Mouse (Mus musculus): ENCODE results near the gene Tmem174.

Gene Tmem174

DNA sequence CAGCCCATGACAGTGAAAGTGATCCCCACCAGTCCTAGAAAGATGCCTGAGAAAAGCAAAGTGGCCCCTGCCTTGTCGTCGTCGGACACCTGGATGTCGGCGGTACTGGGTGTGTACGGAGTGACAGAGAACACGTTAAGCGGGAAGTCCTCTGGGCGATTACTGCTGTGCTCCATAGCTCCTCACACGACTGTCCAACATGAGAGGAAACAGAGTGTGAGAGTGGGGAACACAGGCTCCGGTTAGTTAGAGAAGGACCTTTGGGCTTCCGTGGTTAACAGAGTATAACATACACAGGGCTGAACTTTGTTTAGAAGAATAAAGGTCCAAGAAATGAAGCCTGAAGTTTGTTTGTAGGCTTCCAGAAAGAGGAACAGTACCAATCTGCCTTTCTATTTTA lies at the start of gene Tmem174:
Gene Tmem174 (minus strand): TSS at position 266 of the 400 bp plus-strand sequence.
- DNase-seq: no peak

DNA sequence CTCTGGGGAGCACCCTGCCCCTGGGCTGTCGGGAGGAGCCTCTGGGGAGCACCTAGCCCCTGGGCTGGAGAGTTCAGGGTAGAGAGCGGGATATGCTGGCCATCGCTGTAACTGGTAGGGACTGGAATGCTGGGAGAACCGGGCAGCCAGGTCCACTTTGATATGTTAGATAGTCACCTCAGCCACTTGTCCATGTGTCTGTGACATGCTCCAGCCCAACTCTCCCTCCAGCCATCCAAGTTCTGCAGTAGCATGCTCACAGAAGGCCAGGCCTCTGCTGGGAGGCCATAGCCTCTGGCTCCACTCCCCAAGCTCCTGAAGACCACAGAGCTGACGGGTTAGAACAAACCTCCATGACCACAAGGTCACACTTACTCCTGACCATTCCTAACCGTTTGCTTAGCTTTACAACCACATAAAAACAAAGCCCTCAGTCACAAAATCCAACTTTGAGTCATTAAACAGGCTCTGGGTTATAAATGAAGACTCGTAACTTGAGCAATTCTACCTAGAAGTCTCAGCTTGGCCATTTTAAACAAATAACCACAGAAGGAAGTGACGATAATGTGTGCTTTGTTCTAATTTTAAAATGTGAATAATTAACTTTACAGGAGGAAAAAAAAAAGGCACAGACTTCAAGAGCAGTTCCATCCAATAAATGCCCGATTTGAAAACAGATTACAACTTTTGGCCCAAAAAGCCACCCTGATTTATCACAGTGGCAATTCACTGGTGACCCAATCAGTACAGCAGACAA lies 47.1 kb upstream of the Tmem174 start:
- no peak for DNase-seq

DNA sequence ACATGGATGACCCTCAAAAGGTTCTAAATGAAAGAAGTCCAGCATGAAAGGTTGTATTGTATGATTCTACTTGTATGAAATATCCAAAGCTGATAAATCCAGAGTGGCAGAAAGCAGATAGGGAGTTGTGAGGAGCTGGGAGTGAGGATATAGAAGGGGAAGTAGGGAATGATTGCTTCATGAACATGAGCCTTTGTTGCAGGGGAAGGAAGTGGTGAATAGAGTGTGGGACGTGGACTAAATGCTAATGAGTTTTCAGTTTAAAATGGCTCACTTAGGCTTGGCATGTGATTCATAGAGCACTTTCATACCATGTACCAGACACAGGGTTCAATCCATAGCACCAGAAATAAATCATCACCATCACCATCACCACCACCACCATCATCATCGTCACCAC lies 46.2 kb upstream of the Tmem174 start:
- DNase-seq: no peak

DNA sequence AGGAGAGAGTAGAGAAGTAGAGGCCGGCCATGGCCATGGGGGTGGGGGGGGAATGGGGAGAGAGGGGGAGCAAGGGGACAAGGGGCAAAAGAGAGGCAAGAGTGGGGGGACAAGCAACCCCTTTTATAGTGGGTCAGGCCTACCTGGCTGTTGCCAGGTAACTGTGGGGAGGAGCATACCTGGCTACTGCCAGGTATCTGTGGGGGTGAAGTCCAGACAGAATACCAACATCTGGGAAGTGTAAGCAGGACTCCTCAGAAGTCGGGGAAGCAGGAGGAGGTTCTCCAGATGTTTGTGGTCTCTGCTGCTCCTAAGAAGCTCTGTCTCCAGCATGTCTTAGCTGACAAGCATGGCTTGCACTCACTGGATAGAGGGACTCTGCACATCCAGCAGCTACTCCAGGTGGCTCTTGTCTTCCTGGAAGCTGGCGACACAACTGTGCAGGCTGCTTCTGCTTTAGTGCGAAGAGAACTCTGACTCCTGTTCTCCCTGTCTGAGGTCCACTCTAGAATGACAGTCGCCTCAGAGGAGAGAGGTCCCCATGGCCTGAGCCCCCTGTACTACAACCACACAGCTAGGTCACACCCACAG lies 43.4 kb upstream of the Tmem174 start:
- no peak for DNase-seq

DNA sequence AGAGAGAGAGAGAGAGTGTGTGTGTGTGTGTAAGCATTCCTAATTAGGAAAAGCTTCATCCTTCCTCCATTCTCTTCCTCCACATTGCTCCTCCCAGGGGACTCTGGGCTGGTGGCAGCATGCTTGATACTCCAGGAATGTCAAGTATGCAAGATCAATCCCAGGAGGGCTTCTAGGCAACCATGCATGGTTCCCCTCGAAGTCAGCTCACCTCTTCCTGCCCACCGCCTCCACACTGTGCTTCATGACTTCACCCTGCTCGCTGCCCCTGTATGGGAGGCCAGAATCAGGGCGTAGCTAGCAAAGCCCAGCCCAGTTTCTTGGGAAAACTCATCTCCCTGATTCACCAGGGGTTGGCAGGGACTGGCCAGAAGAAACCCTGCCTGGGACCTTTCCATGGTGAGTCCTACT lies 42.4 kb upstream of the Tmem174 start:
- no peak for DNase-seq

DNA sequence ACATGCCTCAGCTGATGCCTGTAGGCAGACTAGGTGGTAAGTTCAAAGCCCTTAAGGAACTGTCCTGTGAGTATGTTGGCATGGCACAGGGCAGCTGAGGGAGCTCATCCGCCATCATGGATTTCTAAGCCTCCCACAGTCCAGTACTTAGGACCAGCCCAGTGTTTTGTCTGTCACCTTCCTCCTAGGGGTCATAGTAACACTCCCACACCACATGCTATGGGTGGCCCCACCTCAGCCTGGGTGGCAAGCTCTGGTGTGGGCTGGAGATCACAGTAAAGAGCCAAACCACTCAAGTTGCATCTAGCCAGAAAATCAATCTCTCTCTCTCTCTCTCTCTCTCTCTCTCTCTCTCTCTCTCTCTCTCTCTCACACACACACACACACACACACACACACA lies 42.0 kb upstream of the Tmem174 start:
- no peak for DNase-seq

DNA sequence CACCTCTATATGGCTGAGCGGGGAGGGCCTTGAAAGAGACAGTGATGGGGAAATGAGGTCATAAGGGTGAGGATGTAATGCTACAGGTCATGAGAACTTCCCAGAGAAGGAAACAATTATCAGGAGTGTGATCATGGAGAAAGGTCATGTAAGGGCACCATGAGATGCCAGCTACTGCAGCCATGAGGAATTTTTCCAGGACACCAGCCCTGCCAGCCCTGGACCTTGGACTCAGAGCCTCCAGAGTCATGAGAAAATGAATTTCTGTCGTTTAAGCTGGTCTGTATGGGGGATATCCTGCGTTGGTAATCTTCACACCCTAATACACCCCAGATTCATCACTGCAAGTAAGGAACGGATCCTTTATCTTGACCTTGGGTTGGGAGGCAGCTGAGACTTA lies 36.7 kb upstream of the Tmem174 start:
- no peak for DNase-seq

DNA sequence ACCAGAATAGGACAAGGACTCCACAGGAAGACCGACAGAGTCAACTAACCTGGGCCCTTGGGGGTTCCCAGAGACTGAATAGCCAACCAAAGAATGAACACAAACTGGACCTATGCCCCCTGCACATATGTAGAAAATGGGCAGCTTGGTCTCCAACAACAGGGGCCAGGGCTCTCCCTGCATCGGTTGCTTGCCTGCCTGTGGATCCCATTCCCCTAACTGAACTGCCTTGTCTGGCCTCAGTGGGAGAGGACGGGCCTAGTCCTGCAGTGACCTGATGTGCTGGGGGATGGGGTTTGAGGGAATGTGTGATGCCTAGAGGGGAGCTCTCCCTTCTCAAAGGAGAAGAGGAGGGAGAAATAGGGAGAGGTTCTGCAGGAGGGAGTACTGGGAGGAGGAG lies 32.1 kb upstream of the Tmem174 start:
- DNase-seq: no peak

DNA sequence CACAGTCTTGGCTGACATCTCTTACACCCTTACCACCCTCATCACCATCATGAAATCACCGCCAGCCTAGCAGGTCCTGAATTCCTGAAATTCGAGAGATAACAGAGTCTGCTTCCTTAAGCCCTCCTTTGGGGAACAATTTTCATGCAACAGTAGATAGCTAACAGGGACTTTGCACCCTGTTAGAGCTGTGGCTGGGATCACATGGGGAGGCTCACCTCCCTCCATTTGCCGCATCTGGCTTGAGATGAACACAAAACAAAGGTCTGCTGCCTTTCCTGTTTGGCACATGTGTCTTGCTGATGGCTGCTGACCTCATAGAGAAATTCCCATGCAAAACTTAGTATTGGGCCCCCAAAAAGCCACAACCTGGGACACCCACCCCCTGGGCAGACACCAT lies 30.1 kb upstream of the Tmem174 start:
- DNase-seq: no peak

DNA sequence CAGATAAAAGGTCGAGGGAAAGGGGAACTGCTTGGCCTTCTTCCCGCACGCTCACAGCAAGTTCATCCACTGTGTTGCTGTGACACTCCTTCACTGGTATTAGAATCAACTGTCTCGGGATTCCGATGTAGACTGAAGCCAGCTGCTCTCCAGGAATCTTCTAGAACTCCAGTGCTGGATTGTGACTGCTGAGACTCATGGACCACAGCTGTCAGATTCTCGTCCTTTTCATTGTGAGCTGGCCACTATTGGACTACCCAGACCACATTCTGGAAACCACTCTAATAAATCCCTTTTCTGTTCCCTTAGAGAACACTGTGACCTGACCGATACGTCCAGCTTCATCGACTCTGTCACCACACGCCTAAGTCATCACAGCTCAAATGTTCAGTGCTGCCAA lies 28.0 kb upstream of the Tmem174 start:
- no peak for DNase-seq

DNA sequence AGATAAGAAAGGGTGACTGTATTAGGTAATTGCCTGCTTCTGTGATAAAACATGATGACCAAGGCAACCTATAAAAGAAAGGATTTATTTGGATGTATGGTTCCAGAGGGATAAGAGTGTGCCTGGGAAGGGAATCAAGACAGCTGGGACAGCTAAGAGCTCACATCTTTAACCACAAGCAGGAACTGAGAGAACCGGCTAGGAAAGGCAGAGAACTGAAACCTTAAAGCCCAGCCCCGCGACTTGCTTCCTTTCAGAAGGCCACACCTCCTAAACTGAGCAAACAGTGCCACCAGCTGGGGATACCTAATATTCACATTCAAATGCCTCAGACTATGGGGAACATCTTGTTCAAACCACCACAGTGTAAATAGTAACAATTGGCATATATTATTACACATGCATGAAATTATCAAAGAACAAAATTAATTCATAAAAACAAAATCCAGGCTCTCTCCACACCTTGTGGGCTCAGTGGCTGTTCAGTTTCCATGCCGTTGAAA lies 25.0 kb upstream of the Tmem174 start:
- no peak for DNase-seq

DNA sequence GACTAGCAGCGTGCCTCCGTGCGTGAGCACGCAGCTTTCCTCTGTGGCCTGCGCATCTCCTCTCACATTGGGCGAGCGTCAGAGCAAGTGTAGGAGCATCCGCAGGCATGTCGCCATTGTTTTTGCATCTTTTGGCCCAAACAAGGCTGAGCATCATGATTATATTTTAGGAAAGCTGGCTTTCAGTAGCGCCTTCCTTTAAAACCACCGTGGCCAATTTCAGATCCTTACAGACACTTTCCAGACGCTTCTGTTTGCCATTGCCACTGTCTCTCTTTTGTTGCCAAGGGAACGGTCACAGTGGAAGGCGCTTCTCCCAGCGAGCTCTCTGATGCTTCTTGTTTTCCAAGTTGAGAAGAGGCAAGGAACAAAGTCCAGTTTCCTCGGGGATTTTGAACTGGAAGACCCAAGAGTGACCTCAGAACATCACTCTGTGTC lies 18.8 kb upstream of the Tmem174 start:
- no peak for DNase-seq

DNA sequence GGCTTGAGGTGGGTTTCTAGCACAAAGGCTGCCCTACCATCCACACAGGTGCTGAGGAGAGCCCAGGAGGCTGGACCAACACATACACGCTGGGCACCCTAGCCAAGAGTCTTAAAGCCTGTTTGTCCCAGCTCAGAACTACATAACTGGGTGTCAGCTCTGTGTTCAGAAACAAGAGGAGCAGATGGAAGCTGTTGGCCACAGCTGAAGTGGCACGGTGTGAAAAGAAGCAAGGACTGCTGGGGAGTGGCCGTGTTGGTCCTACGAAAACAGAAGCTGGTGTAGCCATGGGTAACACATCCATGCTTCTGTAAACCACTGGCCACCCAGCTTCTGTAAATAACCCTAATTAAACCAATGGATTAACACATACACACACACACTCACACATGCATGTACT lies 18.1 kb upstream of the Tmem174 start:
- DNase-seq: no peak

DNA sequence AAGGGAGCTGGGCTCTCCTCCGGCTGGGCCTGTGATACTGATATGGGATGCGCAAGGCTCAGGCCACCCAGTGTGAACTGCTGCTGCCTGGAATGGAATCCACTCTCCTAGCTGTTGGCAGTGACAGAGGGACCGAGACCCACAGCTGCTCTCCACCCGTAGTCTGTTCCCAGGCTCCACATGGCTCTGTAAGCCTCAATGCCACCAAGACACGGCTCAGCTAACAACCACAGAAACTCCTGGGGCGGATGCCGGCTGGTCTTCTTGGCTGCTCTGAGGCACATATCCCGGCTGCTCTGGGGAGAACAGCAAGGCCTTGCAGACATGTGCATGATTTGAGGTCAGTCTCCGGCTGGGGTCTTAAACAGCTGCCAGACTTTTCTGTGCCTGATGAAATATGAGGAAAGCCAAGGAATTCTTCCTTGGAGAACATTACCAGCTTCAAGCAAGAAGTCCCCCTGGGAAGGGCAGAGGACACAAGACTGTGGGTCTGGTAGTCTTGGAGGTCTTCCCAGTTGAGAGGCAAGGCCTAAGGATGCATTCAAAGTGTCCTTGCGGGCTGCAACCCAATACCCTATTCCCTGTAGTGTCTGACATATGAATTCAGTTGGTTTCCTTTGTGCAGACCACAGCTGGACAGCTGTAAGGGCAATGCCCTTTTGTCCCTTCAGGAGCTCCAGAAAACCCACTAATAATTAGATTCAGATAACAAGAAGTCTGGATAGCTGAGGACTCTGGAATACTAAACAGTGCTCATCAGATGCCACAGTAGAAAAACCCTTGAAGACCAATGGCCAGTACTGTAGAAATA lies 17.1 kb upstream of the Tmem174 start:
- no peak for DNase-seq

DNA sequence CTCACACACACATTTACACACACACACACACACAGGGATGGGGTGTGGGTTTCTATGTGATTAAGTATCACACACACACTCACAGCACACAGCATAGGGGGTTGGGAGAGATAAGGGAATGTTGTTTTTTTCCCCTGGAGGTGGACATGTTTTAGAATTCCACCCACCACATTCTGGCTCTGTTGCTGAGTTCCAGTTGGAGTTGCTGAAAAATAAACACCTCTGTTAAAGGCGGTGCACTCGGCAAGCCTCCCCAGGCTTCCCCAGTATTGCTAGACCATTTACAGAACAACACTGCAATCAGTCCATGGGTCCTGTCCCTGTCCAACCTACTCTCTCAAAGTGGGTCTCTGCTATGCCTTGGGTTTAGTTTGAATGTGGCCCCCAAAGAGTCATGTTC lies 15.0 kb upstream of the Tmem174 start:
- no peak for DNase-seq

DNA sequence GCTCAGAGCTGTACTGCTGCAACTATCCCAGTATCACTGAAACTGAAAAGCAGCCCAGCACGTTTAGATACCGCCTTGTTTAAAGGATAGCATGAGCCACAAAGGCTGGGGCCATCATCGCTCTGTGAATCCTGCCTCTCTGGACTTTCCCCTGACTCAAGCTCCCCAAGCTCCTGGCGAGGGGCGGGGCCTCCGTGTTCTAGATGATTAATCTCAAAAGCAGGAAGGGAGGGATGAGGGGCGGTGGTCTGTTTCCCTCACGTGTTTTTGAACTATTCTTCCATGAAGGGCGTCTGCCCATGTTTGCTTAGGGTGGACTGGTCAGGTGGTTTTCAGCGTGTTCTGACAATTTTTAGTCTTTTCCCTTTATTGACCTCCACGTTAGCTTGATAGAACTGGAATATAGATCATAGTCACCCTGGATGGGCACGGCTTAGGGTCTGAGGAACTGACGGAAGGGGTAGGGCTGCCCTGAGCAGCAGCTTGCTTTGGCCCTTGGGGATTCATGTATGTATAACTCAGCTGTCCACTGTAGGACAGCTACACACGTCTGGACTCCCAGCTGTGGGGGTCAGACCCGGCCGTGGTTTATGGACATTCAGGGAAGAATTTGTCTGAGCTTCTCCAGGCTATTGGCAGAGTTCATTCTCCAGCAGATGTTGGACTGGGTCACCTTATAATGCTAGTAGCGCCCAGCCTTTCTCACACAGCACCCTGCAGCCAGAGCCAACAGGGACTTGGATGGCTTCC lies 14.2 kb upstream of the Tmem174 start:
- DNase-seq: no peak

DNA sequence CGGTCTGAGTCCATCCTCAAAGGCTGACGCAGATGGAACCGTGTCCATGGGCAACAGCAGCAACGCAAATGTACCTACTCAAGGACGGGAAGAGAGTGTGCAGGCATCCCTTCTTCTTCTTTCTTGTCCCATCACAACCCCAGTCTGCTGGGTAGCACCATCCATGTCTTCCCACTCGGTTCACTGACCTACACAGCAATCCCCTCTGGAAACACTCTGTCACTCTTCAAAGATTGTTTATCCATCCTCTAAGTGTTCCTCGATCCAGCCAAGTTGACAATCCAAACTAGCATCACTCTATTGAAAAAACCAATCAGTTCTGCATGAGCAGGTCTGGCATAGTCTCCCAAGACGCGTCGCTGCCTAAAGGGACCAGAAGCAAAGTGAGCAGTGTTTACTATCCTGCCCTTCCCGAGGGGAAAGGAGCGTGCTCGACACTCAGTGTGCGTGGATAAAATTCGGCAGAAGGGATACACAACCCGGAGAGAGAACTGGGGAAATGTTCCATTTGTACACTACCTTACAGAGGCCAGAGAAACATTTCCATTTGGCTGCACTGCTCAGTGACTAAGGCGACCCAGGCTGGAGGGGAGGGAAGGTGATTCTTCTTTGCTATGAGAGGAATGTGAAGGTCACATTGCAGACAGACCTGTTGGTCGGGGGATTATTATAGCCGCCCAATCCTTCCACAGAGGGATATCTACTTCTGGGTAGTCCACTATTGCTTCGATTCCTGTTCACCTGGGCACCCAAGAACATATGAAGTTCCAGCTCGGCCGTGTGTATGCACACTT lies 10.8 kb upstream of the Tmem174 start:
- no peak for DNase-seq

DNA sequence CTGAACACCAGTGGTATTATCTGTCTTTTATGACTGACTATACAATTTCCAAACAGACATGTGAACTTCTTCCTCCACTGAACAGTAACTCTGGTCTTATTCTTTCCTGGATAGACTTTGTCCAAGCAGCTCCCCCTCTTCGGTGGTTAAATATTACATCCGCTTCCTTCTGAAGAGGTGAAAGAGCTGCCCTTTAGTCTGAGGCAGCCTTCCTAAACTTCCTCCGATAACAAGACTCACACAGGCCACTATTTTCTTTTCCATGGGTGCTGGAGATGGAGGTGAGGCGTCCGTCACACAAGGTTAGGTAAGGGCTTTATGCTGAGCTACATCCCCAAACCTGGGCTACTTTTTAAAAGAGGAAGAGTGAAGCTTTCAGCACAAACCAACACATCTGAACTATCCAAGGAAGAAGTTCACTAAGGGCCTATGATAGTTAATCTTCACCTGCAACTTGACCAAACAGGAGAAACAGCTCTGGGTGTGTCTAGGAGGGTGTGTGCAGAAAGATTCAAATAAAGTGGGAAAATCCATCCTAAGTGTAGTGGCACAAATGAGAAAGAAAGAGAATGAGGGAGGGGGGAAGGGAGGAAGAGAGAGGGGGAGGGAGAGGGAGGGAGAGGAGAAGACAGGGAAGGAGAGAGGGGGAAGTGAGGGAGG lies 1.4 kb upstream of the Tmem174 start:
- no peak for DNase-seq

DNA sequence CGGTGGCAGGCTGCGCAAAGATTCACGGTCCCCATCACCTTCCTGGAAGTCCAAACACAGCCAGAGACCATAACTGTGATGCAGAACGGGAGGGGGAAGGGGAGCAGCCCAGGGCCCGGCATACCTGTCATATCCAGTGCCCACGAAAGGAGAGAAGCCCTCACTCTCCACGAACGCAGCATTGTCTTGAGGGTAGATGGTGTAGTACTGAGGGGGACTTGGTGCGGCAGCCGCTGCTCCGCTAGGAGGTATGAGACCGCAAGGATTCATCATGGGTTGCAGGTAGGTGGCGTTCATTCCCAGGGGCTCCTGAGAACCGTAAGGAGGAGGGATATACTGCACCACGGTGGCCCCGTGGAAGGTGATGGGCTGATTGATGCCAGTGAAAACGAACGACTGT lies 639 bp downstream of the Tmem174 start:
- DNase-seq: no peak

DNA sequence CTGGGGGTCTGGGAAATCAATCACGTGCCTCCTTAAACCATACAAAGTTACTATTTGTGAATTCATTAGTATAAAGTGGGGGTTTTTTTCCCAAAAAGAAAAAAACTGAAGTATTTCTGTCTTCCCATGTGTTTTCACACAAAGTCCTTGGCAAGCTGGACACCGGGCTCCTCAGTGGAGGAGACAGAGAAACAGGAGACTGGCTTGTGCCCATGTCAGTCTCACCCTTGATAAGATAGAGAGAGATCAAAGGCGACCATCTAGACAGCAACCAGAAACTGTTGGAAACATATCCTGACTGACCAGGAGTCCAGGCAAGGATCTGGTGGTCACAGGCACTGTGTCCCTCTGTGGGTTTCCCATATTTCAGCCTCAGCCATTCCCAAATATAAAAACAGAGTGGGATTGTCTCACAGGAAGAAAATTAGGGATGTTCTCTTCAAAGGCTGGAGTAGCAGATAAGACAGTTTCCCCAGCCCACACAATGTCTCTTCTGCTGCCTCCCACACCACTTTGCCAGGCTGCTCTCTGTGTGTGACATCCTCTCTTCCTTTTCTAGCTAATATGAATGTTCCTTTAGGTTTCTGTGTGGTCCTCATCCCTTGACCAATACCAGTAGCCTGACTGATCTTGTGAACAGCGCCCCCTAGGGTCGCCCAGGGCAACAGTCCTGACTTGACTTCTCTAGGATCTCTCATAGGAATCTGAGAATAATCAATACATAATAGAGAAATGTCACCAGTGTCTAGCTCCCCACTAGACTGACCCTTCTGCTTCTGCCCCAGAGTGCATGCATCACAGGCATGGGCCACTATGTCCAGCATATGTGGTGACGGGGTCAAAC lies 3.3 kb downstream of the Tmem174 start:
- no peak for DNase-seq
